Mouse (Mus musculus) telencephalon, adult 2 months (tissue): ENCODE data around the gene Gm21149.
"Not testable (repeated sequence)": the region's sequence is repeated elsewhere in the genome, so short reads cannot be mapped to it uniquely, and the experiment has no call there.

Source experiments
- DNase-seq: peaks from one replicate; pipeline ENCODE4 v3.0.0-alpha.2; 2011; ENCODE audit warnings: low read depth, low spot score

Gm21149 gene

DNA sequence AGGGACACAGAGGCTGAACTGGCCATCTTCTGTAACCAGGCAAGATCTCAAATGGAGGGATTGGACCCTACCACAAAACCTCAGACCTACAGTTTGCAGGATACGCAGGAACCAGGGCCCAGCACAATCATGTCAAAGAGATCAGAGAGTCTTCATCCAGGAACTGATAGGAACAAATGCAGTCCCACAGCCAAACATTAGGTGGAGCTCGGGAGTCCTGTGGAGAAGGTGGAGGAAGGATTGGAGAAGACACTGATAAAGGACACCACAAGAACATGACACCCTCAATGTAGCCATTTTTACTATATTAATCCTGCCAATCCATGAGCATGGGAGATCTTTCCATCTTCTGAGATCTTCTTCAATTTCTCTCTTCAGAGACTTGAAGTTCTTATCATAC lies 12.8 kb downstream of the Gm21149 start:
- DNase-seq: not testable (repeated sequence)

DNA sequence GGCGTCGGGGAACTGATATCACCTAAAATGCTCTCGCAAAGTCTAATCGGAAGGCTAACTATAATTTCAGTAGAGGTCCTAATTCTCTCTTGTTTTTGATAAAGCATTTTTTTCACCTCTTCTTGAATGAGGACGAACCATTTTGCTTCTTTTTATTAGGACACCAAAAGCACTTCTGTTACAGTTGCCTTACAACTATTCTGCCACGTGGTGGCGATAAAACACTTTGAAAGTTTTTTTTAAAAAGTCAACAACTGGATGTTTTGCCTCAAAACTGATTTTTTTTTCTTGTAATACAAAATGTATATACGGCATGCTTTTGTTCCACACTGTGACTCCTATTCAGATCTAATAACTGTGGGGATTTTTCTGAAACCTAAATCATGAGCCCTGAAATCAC lies 14.7 kb downstream of the Gm21149 start:
- not testable (repeated sequence) for DNase-seq

DNA sequence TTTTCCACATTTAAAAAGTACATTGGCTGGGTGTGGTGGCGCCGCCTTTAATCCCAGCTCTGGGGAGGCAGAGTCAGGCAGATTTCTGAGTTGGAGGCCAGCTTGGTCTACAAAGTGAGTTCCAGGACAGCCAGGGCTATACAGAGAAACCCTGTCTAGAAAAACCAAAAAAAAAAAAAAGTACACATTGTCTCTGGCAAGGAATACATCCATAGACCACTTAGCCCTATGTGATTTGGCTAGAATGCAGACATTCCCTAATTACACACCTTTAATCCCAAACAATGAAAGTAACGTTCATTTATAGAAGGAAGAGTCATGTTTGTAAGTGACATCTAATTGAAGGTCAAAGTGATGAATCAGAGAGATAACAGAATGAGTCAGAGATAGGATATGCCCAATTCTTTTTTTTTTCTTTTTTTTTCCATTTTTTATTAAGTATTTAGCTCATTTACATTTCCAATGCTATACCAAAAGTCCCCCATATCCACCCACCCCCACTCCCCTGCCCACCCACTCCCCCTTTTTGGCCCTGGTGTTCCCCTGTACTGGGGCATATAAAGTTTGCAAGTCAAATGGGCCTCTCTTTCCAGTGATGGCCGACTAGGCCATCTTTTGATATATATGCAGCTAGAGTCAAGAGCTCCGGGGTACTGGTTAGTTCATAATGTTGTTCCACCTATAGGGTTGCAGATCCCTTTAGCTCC lies 18.3 kb downstream of the Gm21149 start:
- not testable (repeated sequence) for DNase-seq
